Mouse (Mus musculus) pancreas, adult 10 weeks (tissue): Measurements from ENCODE around the gene Fnbp1. TPM values are rescaled to one million over a fixed set of nuclear protein-coding genes. Genes with fewer than 3 reads are reported as not detected.

Source experiments
- polyA plus RNA-seq: library from polyadenylated mRNA; stranded (reverse); fragments of 350-450 nt; fragmentation: Illumina TruSeq; extraction: RNeasy Lipid Tissue Mini Kit (QIAGEN cat#74804); gene quantifications from one replicate; pipeline ENCODE4 v1.2.3, GENCODE M21; 2015; ENCODE audit warnings: low read depth, low replicate concordance; ENCODE audit not compliant: insufficient read depth

Fnbp1 gene
- polyA plus RNA-seq = 5.0 TPM

GRCm38 (mm10) chr2:31141867-31142454 is at the start of gene Fnbp1:
Gene Fnbp1 (minus strand): TSS chr2:31142008.

GRCm38 (mm10) chr2:31151892-31152812 is 10.3 kb upstream of the Fnbp1 start, which contains the start of gene Gpr107:
Gene Gpr107 (plus strand): TSS chr2:31152316.

GRCm38 (mm10) chr2:30981790-30982513 is 159.9 kb downstream of the Fnbp1 start, which contains the start of the genes BC005624 and Usp20:
Gene BC005624 (minus strand): TSS chr2:30982201.
Gene Usp20 (plus strand): TSS chr2:30982279.

Other genes with a start within 250 kb of the Fnbp1 start
- 4.4 TPM for gene Ptges, start 212.1 kb downstream of the Fnbp1 start, polyA plus RNA-seq
- gene Tor1b, start 189.0 kb downstream of the Fnbp1 start, polyA plus RNA-seq = 20.6 TPM
- 14.5 TPM for gene Tor1a, start 174.1 kb downstream of the Fnbp1 start, polyA plus RNA-seq
- 11.1 TPM for gene BC005624, start 159.8 kb downstream of the Fnbp1 start, polyA plus RNA-seq
- 4.5 TPM for gene Usp20, start 159.7 kb downstream of the Fnbp1 start, polyA plus RNA-seq
- 4.3 TPM for gene Gpr107, start 10.3 kb upstream of the Fnbp1 start, polyA plus RNA-seq
- 1.9 TPM for gene Ncs1, start 103.8 kb upstream of the Fnbp1 start, polyA plus RNA-seq
- gene Hmcn2, start 172.4 kb upstream of the Fnbp1 start, polyA plus RNA-seq = 5.2 TPM